Mouse (Mus musculus) ES-E14 (cell line): ENCODE measurements at regions not wholly inside any gene's neighbourhood (a gene's known extent, or its start where the extent isn't known, plus 50 kb on each side); places are given as distances from the start of the nearest gene placed in this dataset.
"Not testable (repeated sequence)": the region's sequence is repeated elsewhere in the genome, so short reads cannot be mapped to it uniquely, and the experiment has no call there.

Experiments
- DNase-seq: peaks from one replicate; pipeline ENCODE4 v3.0.0-alpha.2; 2013; ENCODE audit warnings: low read depth, low spot score
- H3K27ac ChIP-seq: 2 replicates; pipeline ENCODE4 v1.5.1; 2012; ENCODE audit warnings: low read depth, mild to moderate bottlenecking, low read length, moderate library complexity, mixed read lengths; ENCODE audit not compliant: poor library complexity, insufficient read depth, severe bottlenecking
- H3K36me3 ChIP-seq: 2 replicates; pipeline ENCODE4 v1.6.1; 2012; ENCODE audit warnings: mild to moderate bottlenecking, low read length, moderate library complexity, mixed read lengths; ENCODE audit not compliant: control insufficient read depth, poor library complexity, insufficient read depth, severe bottlenecking
- H3K4me1 ChIP-seq, 2 experiments: fragments of 150-350 bp in 1 of 2; sonication (generic) in 1 of 2; 2 replicates each; pipeline ENCODE4 v1.6.1; 2012; ENCODE audit warnings: low read length in 2 of 2, mild to moderate bottlenecking in 1 of 2, mixed read lengths in 1 of 2; ENCODE audit not compliant: control insufficient read depth in 2 of 2, insufficient read depth in 2 of 2, poor library complexity in 1 of 2
- H3K4me3 ChIP-seq, 2 experiments: fragments of 150-350 bp in 1 of 2; sonication (generic) in 1 of 2; 2 replicates each; pipeline ENCODE4 v1.5.1; 2012; ENCODE audit warnings: low read length in 2 of 2, low read depth in 1 of 2, mild to moderate bottlenecking in 1 of 2, mixed read lengths in 1 of 2; ENCODE audit not compliant: insufficient read depth in 1 of 2, poor library complexity in 1 of 2, severe bottlenecking in 1 of 2
- H3K9ac ChIP-seq: 2 replicates; pipeline ENCODE4 v1.6.1; 2012; ENCODE audit warnings: low read depth, mild to moderate bottlenecking, low read length, mixed read lengths; ENCODE audit not compliant: poor library complexity, insufficient read depth, severe bottlenecking
- H3K9me3 ChIP-seq: fragments of 150-350 bp; sonication (generic); 2 replicates; pipeline ENCODE4 v1.6.1; 2012; ENCODE audit warnings: low read depth, mild to moderate bottlenecking, low read length; ENCODE audit not compliant: control insufficient read depth, insufficient read depth
- CHD2 ChIP-seq: IDR thresholded peaks from 2 replicates; pipeline ENCODE4 v1.6.1; 2014; ENCODE audit warnings: mild to moderate bottlenecking, low read depth, low read length, inconsistent platforms
- HCFC1 ChIP-seq: IDR thresholded peaks from 2 replicates; pipeline ENCODE4 v1.6.1; 2012; ENCODE audit warnings: low read length, inconsistent platforms, borderline replicate concordance; ENCODE audit not compliant: insufficient read depth
- MAFK ChIP-seq: IDR thresholded peaks from 2 replicates; pipeline ENCODE4 v1.6.1; 2014; ENCODE audit warnings: mild to moderate bottlenecking, low read depth, low read length, inconsistent platforms; ENCODE audit not compliant: insufficient read depth
- ZC3H11A ChIP-seq: IDR thresholded peaks from 2 replicates; pipeline ENCODE4 v1.6.1; 2012; ENCODE audit warnings: low read depth, mild to moderate bottlenecking, inconsistent platforms, low read length, borderline replicate concordance
- ZNF384 ChIP-seq: IDR thresholded peaks from 2 replicates; pipeline ENCODE4 v1.6.1; 2012; ENCODE audit warnings: low read depth, low read length, inconsistent platforms
- in situ Hi-C, 2 experiments: fragments of 600-800 bp; cut with MboI; formaldehyde crosslinking; loops; one replicate each; pipeline ENCODE4 v1.15.1; 2025; ENCODE audit warnings: low sequenced_read_pairs in 2 of 2, inconsistent platforms in 1 of 2; ENCODE audit not compliant: unreplicated experiment in 2 of 2

DNA sequence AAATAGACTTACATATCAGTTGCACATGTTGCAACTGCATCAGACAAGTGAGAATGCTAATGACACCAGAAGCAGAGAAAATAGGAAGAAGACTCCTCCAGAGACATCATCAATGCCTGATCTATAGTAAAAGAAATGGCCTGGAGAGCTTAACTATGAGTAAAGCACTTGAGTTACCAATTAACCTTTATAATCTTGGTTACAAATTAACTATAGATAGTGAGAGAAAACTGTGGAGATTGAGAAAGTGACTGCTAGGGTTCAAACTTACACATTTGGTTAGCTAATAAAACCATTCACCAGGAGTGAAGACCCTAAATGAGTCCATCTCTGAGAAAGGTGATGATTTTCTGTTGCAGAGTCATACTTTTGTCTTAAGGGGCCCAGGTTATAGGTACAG lies 307.4 kb downstream of the Phex start:
- TF ChIP-seq HCFC1 = no peak
- TF ChIP-seq ZNF384 = no peak
- TF ChIP-seq MAFK = no peak
- no peak for TF ChIP-seq ZC3H11A
- no peak for TF ChIP-seq CHD2
- Histone ChIP-seq H3K9ac (no peak overlapping the region), H3K36me3 (no peaks in the 10 kb centered on the region), H3K4me3 (no peak overlapping the region), H3K27ac (no peak overlapping the region), H3K9me3 (no peaks in the 10 kb centered on the region), H3K4me1 (no peaks in the 10 kb centered on the region)
- no peak for DNase-seq
- in situ Hi-C loops = no loop called here

DNA sequence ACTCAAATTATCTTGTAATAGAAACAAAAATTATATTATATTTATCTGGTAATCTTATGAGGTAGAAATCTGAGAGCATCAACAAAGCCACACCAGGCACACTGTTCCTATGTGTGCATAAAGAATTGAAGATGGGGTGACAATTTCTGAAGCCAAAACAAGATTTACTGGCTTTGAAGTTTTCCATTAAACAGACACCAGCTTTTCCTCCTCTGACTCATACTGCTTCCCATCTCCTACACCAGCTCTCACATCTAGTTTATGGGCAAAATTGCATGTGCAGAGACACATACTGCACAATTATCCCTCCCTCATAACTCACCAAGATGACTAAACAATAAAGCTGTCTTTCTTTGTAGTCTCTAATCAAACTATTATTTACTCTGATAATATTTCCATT lies 335.1 kb downstream of the Phex start:
- no peaks in the 10 kb centered on the region for H3K9me3 ChIP-seq
- H3K9ac ChIP-seq = no peak overlapping the region
- H3K4me1 ChIP-seq = no peaks in the 10 kb centered on the region
- TF ChIP-seq CHD2 (no peak), ZC3H11A (no peak), HCFC1 (no peak), MAFK (no peak), ZNF384 (no peak)
- no peaks in the 10 kb centered on the region for H3K36me3 ChIP-seq
- H3K27ac ChIP-seq = no peak overlapping the region
- H3K4me3 ChIP-seq = no peak overlapping the region
- in situ Hi-C loops = no loop called here
- DNase-seq = no peak

DNA sequence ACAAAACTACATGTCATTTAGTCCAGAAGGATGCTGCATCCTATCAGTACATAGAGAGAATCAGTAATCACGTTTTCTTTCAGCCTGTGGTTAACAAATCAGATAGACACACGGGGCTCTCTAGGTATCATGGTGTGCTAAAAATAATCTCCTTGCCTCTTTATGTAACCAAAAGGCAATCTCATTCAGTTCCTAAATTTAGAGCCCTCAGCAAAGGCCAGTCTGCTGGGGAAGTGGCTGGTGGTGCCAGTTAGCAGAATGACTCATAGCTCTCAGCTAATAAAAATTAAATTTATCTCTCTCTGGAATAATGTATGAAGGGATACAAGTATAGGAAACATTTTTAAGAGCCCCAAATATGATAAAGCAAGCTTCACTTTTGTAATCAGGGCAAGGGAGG lies 335.5 kb downstream of the Phex start:
- Histone ChIP-seq H3K9ac (no peak overlapping the region), H3K27ac (no peak overlapping the region), H3K4me3 (no peak overlapping the region), H3K4me1 (no peaks in the 10 kb centered on the region), H3K36me3 (no peaks in the 10 kb centered on the region), H3K9me3 (no peaks in the 10 kb centered on the region)
- DNase-seq = no peak
- in situ Hi-C loops = no loop called here
- no peak for TF ChIP-seq ZC3H11A
- TF ChIP-seq MAFK = no peak
- TF ChIP-seq HCFC1 = no peak
- TF ChIP-seq ZNF384 = no peak
- no peak for TF ChIP-seq CHD2

DNA sequence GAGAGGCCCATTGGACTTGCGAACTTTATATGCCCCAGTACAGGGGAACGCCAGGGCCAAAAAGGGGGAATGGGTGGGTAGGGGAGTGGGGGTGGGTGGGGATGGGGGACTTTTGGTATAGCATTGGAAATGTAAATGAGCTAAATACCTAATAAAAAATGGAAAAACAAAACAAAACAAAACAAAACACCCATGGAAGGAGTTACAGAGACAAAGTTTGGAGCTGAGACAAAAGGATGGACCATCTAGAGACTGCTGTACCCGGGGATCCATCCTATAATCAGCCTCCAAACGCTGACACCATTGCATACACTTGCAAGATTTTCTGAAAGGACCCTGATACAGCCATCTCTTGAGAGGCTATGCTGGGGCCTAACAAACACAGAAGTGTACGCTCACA lies 337.1 kb downstream of the Phex start:
- DNase-seq, in situ Hi-C loops, H3K9me3 ChIP-seq, H3K4me3 ChIP-seq, H3K36me3 ChIP-seq, H3K9ac ChIP-seq, H3K4me1 ChIP-seq, H3K27ac ChIP-seq: not testable (repeated sequence)

DNA sequence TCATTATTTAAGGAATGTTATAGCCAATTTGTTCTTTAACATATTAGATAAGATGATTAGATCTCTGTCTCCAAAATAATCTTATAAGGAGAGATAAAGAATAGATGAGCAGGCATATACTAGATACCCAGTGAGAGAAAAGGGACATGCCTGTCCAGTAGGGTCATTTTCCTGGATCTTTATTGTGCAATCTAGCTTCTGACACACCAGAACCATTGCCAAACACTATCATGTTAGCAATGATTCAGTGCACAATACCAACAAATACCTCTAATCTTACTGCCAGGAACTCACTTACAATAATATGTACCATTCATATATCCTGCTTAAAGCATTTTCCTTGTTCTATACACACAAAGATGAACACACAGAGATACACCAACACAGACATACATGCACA lies 338.9 kb downstream of the Phex start:
- H3K9me3 ChIP-seq = no peaks in the 10 kb centered on the region
- H3K9ac ChIP-seq = no peak overlapping the region
- no peak overlapping the region for H3K4me3 ChIP-seq
- no peaks in the 10 kb centered on the region for H3K4me1 ChIP-seq
- H3K36me3 ChIP-seq = no peaks in the 10 kb centered on the region
- TF ChIP-seq CHD2 = no peak
- TF ChIP-seq MAFK = no peak
- no peak for TF ChIP-seq ZNF384
- no peak for TF ChIP-seq HCFC1
- TF ChIP-seq ZC3H11A = no peak
- no peak for DNase-seq
- H3K27ac ChIP-seq = no peak overlapping the region
- in situ Hi-C loops = no loop called here
